Mouse (Mus musculus): ENCODE measurements at regions not wholly inside any gene's neighbourhood (a gene's known extent, or its start where the extent isn't known, plus 50 kb on each side); places are given as distances from the start of the nearest gene placed in this dataset.
A peak's percentile ranks its signal among the peaks of the same experiment; 100 is the strongest.

- no peak for DNase-seq
These were observed 144.0 kb upstream of the Adamts3 start for GRCm38 (mm10) chr5:90026835-90027753.

GRCm38 (mm10) chr5:90021447-90021846, 138.3 kb upstream of the Adamts3 start:
- DNase-seq, result no peak

GRCm38 (mm10) chr5:90000758-90001157, 117.6 kb upstream of the Adamts3 start:
- DNase-seq, result no peak

- DNase-seq, result peak; percentile 80
These were observed 108.4 kb upstream of the Adamts3 start for GRCm38 (mm10) chr5:89991568-89991967.

- no peak for DNase-seq
These were observed 98.5 kb upstream of the Adamts3 start for GRCm38 (mm10) chr5:89981627-89982026.

GRCm38 (mm10) chr5:89980204-89980603, 97.1 kb upstream of the Adamts3 start:
- no peak for DNase-seq

GRCm38 (mm10) chr5:89952611-89953010, 69.5 kb upstream of the Adamts3 start:
- DNase-seq, result no peak

- no peak for DNase-seq
These were observed 62.5 kb upstream of the Adamts3 start for GRCm38 (mm10) chr5:89945660-89945925.

- DNase-seq, result no peak
These were observed 61.9 kb upstream of the Adamts3 start for GRCm38 (mm10) chr5:89944855-89945659.

- no peak for DNase-seq
These were observed 60.4 kb upstream of the Adamts3 start for GRCm38 (mm10) chr5:89943276-89944127.

GRCm38 (mm10) chr5:89942244-89942643, 59.1 kb upstream of the Adamts3 start:
- no peak for DNase-seq

GRCm38 (mm10) chr5:89932999-89933398, 49.9 kb upstream of the Adamts3 start:
- no peak for DNase-seq
